Mouse (Mus musculus) G1E (cell line): ENCODE results near the gene Hmg20b. TPM values are rescaled to one million over a fixed set of nuclear protein-coding genes. Genes with fewer than 3 reads are reported as not detected.

ENCODE experiments used
- ATAC-seq: 2 replicates; pipeline ENCODE4 v1.8.0; 2016; ENCODE audit warnings: mild to moderate bottlenecking; ENCODE audit not compliant: insufficient number of reproducible peaks, poor library complexity, low FRiP score, severe bottlenecking; ENCODE audit errors: extremely low read depth
- DNase-seq: peaks from one replicate; pipeline ENCODE4 v3.0.0; 2012; ENCODE audit warnings: low spot score
- H3K27me3 ChIP-seq: 2 replicates; pipeline ENCODE4 v1.6.1; 2012; ENCODE audit warnings: mild to moderate bottlenecking, low read length, inconsistent platforms; ENCODE audit not compliant: insufficient read depth
- H3K36me3 ChIP-seq: replicated peaks from 2 replicates; pipeline ENCODE3; 2012; ENCODE audit warnings: mild to moderate bottlenecking, inconsistent platforms
- H3K4me1 ChIP-seq: 2 replicates; pipeline ENCODE4 v1.6.1; 2012; ENCODE audit warnings: low read depth, low read length, inconsistent platforms, mixed read lengths; ENCODE audit not compliant: insufficient read depth
- H3K4me3 ChIP-seq: 2 replicates; pipeline ENCODE4 v1.5.1; 2012; ENCODE audit warnings: low read depth, mild to moderate bottlenecking, inconsistent platforms, low read length, moderate library complexity, mixed read lengths
- H3K9me3 ChIP-seq: replicated peaks from 2 replicates; pipeline ENCODE4 v1.6.1; 2012; ENCODE audit warnings: inconsistent platforms
- CTCF ChIP-seq: IDR thresholded peaks from 2 replicates; pipeline ENCODE4 v1.5.1; 2012; ENCODE audit warnings: low read depth, low read length, inconsistent platforms, mixed read lengths
- GATA1 ChIP-seq: IDR thresholded peaks from 2 replicates; pipeline ENCODE4 v1.6.1; 2012; ENCODE audit warnings: borderline replicate concordance, low read length, inconsistent platforms, mixed read lengths
- GATA2 ChIP-seq: IDR thresholded peaks from 2 replicates; pipeline ENCODE4 v1.6.1; 2012; ENCODE audit warnings: low read depth, low read length, inconsistent platforms, borderline replicate concordance
- POLR2AphosphoS5 ChIP-seq: IDR thresholded peaks from 2 replicates; pipeline ENCODE4 v1.6.1; 2012; ENCODE audit warnings: low read depth, low read length, inconsistent platforms; ENCODE audit not compliant: insufficient replicate concordance
- TAL1 ChIP-seq: conservative IDR thresholded peaks from 2 replicates; pipeline ENCODE4 v1.6.1; 2012; ENCODE audit warnings: low read depth, low read length, inconsistent platforms, mixed read lengths
- polyA plus RNA-seq: library from polyadenylated mRNA; stranded (reverse); fragments of >175 nt; gene quantifications from 2 replicates; pipeline ENCODE4 v1.2.3, GENCODE M21; 2012
- total RNA-seq, 2 experiments: library from RNA; stranded (forward) in 1 of 2; stranded (reverse) in 1 of 2; fragments of 200-1000 nt in 1 of 2; fragments of >200 nt in 1 of 2; fragmentation: Nextera tagmentation in 1 of 2; gene quantifications; 2 replicates each; pipeline ENCODE4 v1.2.3; 2014 to 2017

The Hmg20b gene
- total and polyA plus RNA-seq, 3 experiments: 21.9 to 142 (median 36.7) TPM

GRCm38 (mm10) chr10:81388505-81389055 is 38.3 kb upstream of the Hmg20b start, which contains the start of gene Gm48552:
Gene Gm48552, plus strand, starts transcription at chr10:81389005.
- no peaks in the 10 kb centered on the region for H3K27me3 ChIP-seq
- H3K9me3 ChIP-seq: no peaks in the 10 kb centered on the region
- ATAC-seq (no peak), DNase-seq (no peak)
- peaks cover 63% of the 10 kb centered on the region for H3K4me1 ChIP-seq
- TF ChIP-seq TAL1 (no peak), GATA2 (no peak), POLR2AphosphoS5 (no peak), CTCF (no peak), GATA1 (no peak)
- peaks cover 75% of the 10 kb centered on the region for H3K36me3 ChIP-seq
- H3K4me3 ChIP-seq: no peak within 1 kb of the TSS

GRCm38 (mm10) chr10:81387716-81388115 is 37.4 kb upstream of the Hmg20b start:
- Histone ChIP-seq H3K4me1 (peaks cover 59% of the 10 kb centered on the region), H3K4me3 (peak overlapping the region; percentile 11; the same call in 1 of the 2 replicates), H3K9me3 (no peaks in the 10 kb centered on the region), H3K27me3 (no peaks in the 10 kb centered on the region), H3K36me3 (peaks cover 75% of the 10 kb centered on the region)
- DNase-seq: no peak
- TF ChIP-seq GATA2 (no peak), TAL1 (no peak), GATA1 (no peak), POLR2AphosphoS5 (no peak), CTCF (no peak)
- no peak for ATAC-seq

- Histone ChIP-seq H3K4me1 (peaks cover 71% of the 10 kb centered on the region), H3K36me3 (peaks cover 56% of the 10 kb centered on the region), H3K9me3 (no peaks in the 10 kb centered on the region), H3K4me3 (peak overlapping the region; percentile 97), H3K27me3 (no peaks in the 10 kb centered on the region)
- TF ChIP-seq GATA2 (no peak), TAL1 (no peak), POLR2AphosphoS5 (no peak), CTCF (no peak), GATA1 (no peak)
- ATAC-seq (no peak), DNase-seq (no peak)
Observed at GRCm38 (mm10) chr10:81385603-81386306, 35.5 kb upstream of the Hmg20b start.

GRCm38 (mm10) chr10:81384605-81384982 is 34.3 kb upstream of the Hmg20b start:
- peaks cover 80% of the 10 kb centered on the region for H3K4me1 ChIP-seq
- DNase-seq: no peak
- no peak for ATAC-seq
- peak overlapping the region; percentile 97 for H3K4me3 ChIP-seq
- TF ChIP-seq GATA1: no peak
- TF ChIP-seq CTCF: no peak
- no peak for TF ChIP-seq POLR2AphosphoS5
- no peak for TF ChIP-seq GATA2
- no peak for TF ChIP-seq TAL1
- H3K36me3 ChIP-seq: peaks cover 44% of the 10 kb centered on the region
- H3K27me3 ChIP-seq: no peaks in the 10 kb centered on the region
- no peaks in the 10 kb centered on the region for H3K9me3 ChIP-seq

GRCm38 (mm10) chr10:81383802-81384604 is 33.7 kb upstream of the Hmg20b start, which contains the start of the genes Dohh and Gm48551:
Gene Dohh, plus strand, starts transcription at chr10:81384428.
Gene Gm48551, plus strand, starts transcription at chr10:81384466.
- Histone ChIP-seq H3K27me3 (no peaks in the 10 kb centered on the region), H3K9me3 (no peaks in the 10 kb centered on the region), H3K36me3 (peaks cover 38% of the 10 kb centered on the region), H3K4me3 (peak within 1 kb of the TSS; percentile 97), H3K4me1 (peaks cover 79% of the 10 kb centered on the region)
- DNase-seq: peak; percentile 94
- TF ChIP-seq TAL1: no peak
- no peak for TF ChIP-seq GATA2
- TF ChIP-seq GATA1: no peak
- no peak for TF ChIP-seq CTCF
- TF ChIP-seq POLR2AphosphoS5: no peak
- peak; percentile 80 for ATAC-seq

- Histone ChIP-seq H3K36me3 (peaks cover 25% of the 10 kb centered on the region), H3K27me3 (no peaks in the 10 kb centered on the region), H3K9me3 (no peaks in the 10 kb centered on the region), H3K4me3 (peak overlapping the region; percentile 9; the same call in 1 of the 2 replicates), H3K4me1 (peaks cover 74% of the 10 kb centered on the region)
- DNase-seq (peak; percentile 62), ATAC-seq (peak; percentile 64)
- TF ChIP-seq GATA2 (no peak), GATA1 (no peak), TAL1 (peak; percentile 85), POLR2AphosphoS5 (no peak)
Observed at GRCm38 (mm10) chr10:81382039-81382438, 31.8 kb upstream of the Hmg20b start.
